Mouse (Mus musculus) forebrain, embryonic 14.5 days (tissue): Measurements from ENCODE around the gene Abca8b. TPM values are rescaled to one million over a fixed set of nuclear protein-coding genes. Genes with fewer than 3 reads are reported as not detected.
"Not testable (repeated sequence)": the region's sequence is repeated elsewhere in the genome, so short reads cannot be mapped to it uniquely, and the experiment has no call there.

Experiments used
- ATAC-seq: fragments of 200-750 bp; cut with Nextera tagmentation; 2 replicates; pipeline ENCODE4 v1.8.0; 2017; ENCODE audit warnings: mild to moderate bottlenecking, moderate library complexity
- DNase-seq: peaks from one replicate; pipeline ENCODE4 v3.0.0-alpha.2; 2015; ENCODE audit warnings: low spot score
- H3K27ac ChIP-seq: fragments of 300-500 bp; sonication (generic); 2 replicates; pipeline ENCODE4 v1.5.1; 2014; ENCODE audit warnings: low read depth, mild to moderate bottlenecking, control low read depth, low read length, moderate library complexity
- H3K27me3 ChIP-seq: fragments of 300-500 bp; sonication (generic); replicated peaks from 2 replicates; pipeline ENCODE4 v1.6.1; 2014; ENCODE audit warnings: low read length, control low read depth, mixed read lengths; ENCODE audit not compliant: control insufficient read depth, insufficient read depth
- H3K36me3 ChIP-seq: fragments of 300-500 bp; sonication (generic); 2 replicates; pipeline ENCODE4 v1.6.1; 2014; ENCODE audit warnings: low read length, control low read depth; ENCODE audit not compliant: control insufficient read depth, insufficient read depth
- H3K4me1 ChIP-seq: fragments of 300-500 bp; sonication (generic); 2 replicates; pipeline ENCODE4 v1.6.1; 2014; ENCODE audit warnings: antibody characterized with exemption, low read length, control low read depth; ENCODE audit not compliant: control insufficient read depth, insufficient read depth
- H3K4me2 ChIP-seq: fragments of 300-500 bp; sonication (generic); 2 replicates; pipeline ENCODE4 v1.6.1; 2014; ENCODE audit warnings: mild to moderate bottlenecking, control low read depth, low read length
- H3K4me3 ChIP-seq: fragments of 300-500 bp; sonication (generic); 2 replicates; pipeline ENCODE4 v1.5.1; 2014; ENCODE audit warnings: low read depth, low read length, control low read depth
- H3K9ac ChIP-seq: fragments of 300-500 bp; sonication (generic); 2 replicates; pipeline ENCODE4 v1.6.1; 2014; ENCODE audit warnings: mild to moderate bottlenecking, low read length, control low read depth, moderate library complexity
- H3K9me3 ChIP-seq: fragments of 300-500 bp; sonication (generic); replicated peaks from 2 replicates; pipeline ENCODE4 v1.6.1; 2016; ENCODE audit warnings: low read length, control low read depth, mixed read lengths; ENCODE audit not compliant: control insufficient read depth
- WGBS: fragments of 180-500 bp; shearing (Covaris S2); extraction: QIAGEN DNeasy Blood & Tissue Kit; methylation state at CpG from one replicate; pipeline ENCODE4 v1.1.7; 2014; 5-methylcytosine and 5-hydroxymethylcytosine counted together
- polyA plus RNA-seq: library from polyadenylated mRNA; unstranded; fragments of >200 nt; fragmentation: Nextera tagmentation; extraction: Ambion mirVana; gene quantifications from 2 replicates; pipeline ENCODE4 v1.2.1, GENCODE M21; 2014

The Abca8b gene
- polyA plus RNA-seq, 1 experiment from 2014 or later = 1.1 TPM

GRCm38 (mm10) chr11:109926718-109927680 is 68.6 kb downstream of the Abca8b start:
- Histone ChIP-seq H3K27me3 (no peaks in the 10 kb centered on the region), H3K27ac (no peak overlapping the region), H3K4me1 (no peaks in the 10 kb centered on the region; the same call in 1 of the 2 replicates), H3K4me2 (no peak overlapping the region), H3K4me3 (no peak overlapping the region), H3K36me3 (no peaks in the 10 kb centered on the region), H3K9me3 (no peaks in the 10 kb centered on the region), H3K9ac (no peak overlapping the region)
- ATAC-seq (no peak), DNase-seq (no peak)
- WGBS = 66% methylated on average over 7 of the region's 7 CpGs

GRCm38 (mm10) chr11:109922236-109922635 is 73.4 kb downstream of the Abca8b start:
- Histone ChIP-seq H3K4me1 (no peaks in the 10 kb centered on the region), H3K9me3 (no peaks in the 10 kb centered on the region), H3K4me3 (no peak overlapping the region), H3K27me3 (no peaks in the 10 kb centered on the region), H3K9ac (no peak overlapping the region), H3K4me2 (no peak overlapping the region), H3K27ac (no peak overlapping the region), H3K36me3 (no peaks in the 10 kb centered on the region)
- ATAC-seq = no peak
- 88% methylated on average over 3 of the region's 3 CpGs for WGBS
- no peak for DNase-seq

GRCm38 (mm10) chr11:109919480-109919879 is 76.2 kb downstream of the Abca8b start:
- 87% methylated on average over 2 of the region's 2 CpGs for WGBS
- Histone ChIP-seq H3K4me2 (no peak overlapping the region), H3K9me3 (no peaks in the 10 kb centered on the region), H3K4me1 (no peaks in the 10 kb centered on the region), H3K4me3 (no peak overlapping the region), H3K27ac (no peak overlapping the region), H3K9ac (no peak overlapping the region), H3K36me3 (no peaks in the 10 kb centered on the region), H3K27me3 (no peaks in the 10 kb centered on the region)
- no peak for DNase-seq
- ATAC-seq = no peak

GRCm38 (mm10) chr11:109916654-109917053 is 79.0 kb downstream of the Abca8b start:
- no peak overlapping the region for H3K27ac ChIP-seq
- DNase-seq (no peak), ATAC-seq (no peak)
- H3K4me2 ChIP-seq = no peak overlapping the region
- no peaks in the 10 kb centered on the region for H3K36me3 ChIP-seq
- no peak overlapping the region for H3K4me3 ChIP-seq
- no peaks in the 10 kb centered on the region for H3K27me3 ChIP-seq
- 92% methylated on average over 10 of the region's 10 CpGs for WGBS
- H3K9me3 ChIP-seq = no peaks in the 10 kb centered on the region
- no peak overlapping the region for H3K9ac ChIP-seq
- H3K4me1 ChIP-seq = no peaks in the 10 kb centered on the region

- H3K27ac ChIP-seq, H3K4me2 ChIP-seq, DNase-seq, H3K4me3 ChIP-seq, H3K9ac ChIP-seq, ATAC-seq, H3K27me3 ChIP-seq, H3K36me3 ChIP-seq, H3K9me3 ChIP-seq, H3K4me1 ChIP-seq: not testable (repeated sequence)
- 82% methylated on average over 8 of the region's 8 CpGs for WGBS
Observed at GRCm38 (mm10) chr11:109913156-109913555, 82.5 kb downstream of the Abca8b start.

- not testable (repeated sequence) for ATAC-seq, H3K4me3 ChIP-seq, H3K27me3 ChIP-seq, H3K27ac ChIP-seq, H3K4me2 ChIP-seq, DNase-seq, H3K4me1 ChIP-seq, H3K9me3 ChIP-seq, H3K36me3 ChIP-seq, H3K9ac ChIP-seq
- WGBS = 69% methylated on average over 1 of the region's 1 CpGs
Observed at GRCm38 (mm10) chr11:109912118-109912517, 83.5 kb downstream of the Abca8b start.

GRCm38 (mm10) chr11:109909801-109910200 is 85.8 kb downstream of the Abca8b start:
- no peak for DNase-seq
- no peak for ATAC-seq
- no peak overlapping the region for H3K9ac ChIP-seq
- no peaks in the 10 kb centered on the region for H3K27me3 ChIP-seq
- no peaks in the 10 kb centered on the region for H3K4me1 ChIP-seq
- no peaks in the 10 kb centered on the region for H3K9me3 ChIP-seq
- no peak overlapping the region for H3K4me2 ChIP-seq
- 75% methylated on average over 2 of the region's 2 CpGs for WGBS
- no peak overlapping the region for H3K4me3 ChIP-seq
- H3K36me3 ChIP-seq = no peaks in the 10 kb centered on the region
- no peak overlapping the region for H3K27ac ChIP-seq

- DNase-seq = no peak
- 75% methylated on average over 10 of the region's 10 CpGs for WGBS
- Histone ChIP-seq H3K27me3 (no peaks in the 10 kb centered on the region), H3K27ac (no peak overlapping the region), H3K4me1 (no peaks in the 10 kb centered on the region), H3K4me2 (no peak overlapping the region), H3K9ac (no peak overlapping the region), H3K9me3 (no peaks in the 10 kb centered on the region), H3K4me3 (no peak overlapping the region), H3K36me3 (no peaks in the 10 kb centered on the region)
- no peak for ATAC-seq
Observed at GRCm38 (mm10) chr11:109908207-109909031, 87.2 kb downstream of the Abca8b start.
